Mouse (Mus musculus) megakaryocyte, adult 5-6 weeks (primary cell): Measurements from ENCODE around the gene Sertm1. TPM values are rescaled to one million over a fixed set of nuclear protein-coding genes. Genes with fewer than 3 reads are reported as not detected.

Source experiments
- ATAC-seq: 2 replicates; pipeline ENCODE4 v1.8.0; 2016; ENCODE audit warnings: mild to moderate bottlenecking, inconsistent platforms; ENCODE audit not compliant: poor library complexity, severe bottlenecking
- total RNA-seq, 2 experiments: library from RNA; stranded (forward) in 1 of 2; stranded (reverse) in 1 of 2; fragments of 153-499, 151-499 nt in 1 of 2; fragments of 221-1000, 200-1000 nt in 1 of 2; gene quantifications; 2 replicates each; pipeline versions ENCODE4 v1.2.3 to v1.2.4; 2015 to 2017

Sertm1 gene
- total RNA-seq (2015) = not detected in 2 replicates
- total RNA-seq (2017) = not detected in 2 replicates

GRCm38 (mm10) chr3:54915643-54916071 lies at the start of gene Sertm1:
Gene Sertm1 (minus strand): TSS chr3:54915887.
- ATAC-seq = no peak

DNA sequence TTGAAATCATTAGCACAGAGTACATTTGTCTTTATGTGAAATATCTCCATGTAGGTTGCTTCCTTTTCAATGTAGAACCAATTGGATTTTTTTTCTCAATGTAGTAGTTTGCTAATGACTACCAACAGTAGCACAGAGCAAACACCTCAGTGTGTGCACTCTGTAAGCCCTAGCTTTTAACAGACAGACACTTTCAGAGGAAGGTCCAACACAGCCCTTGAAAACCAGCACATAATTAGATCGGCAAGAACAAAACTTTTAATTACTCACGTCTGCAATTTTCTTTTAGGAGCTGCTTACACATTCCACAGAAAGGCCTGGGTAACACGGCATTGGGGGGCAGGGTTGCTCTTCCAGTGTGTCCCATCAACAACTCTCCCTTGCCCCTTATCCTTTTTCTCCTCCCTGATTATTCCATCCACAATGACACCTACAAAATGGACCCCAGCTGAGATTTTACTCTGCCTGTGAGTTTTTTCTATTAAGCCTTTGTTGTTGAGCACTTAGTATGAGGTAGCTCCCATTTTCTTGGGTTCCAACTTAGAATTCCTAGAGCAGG lies 49.3 kb upstream of the Sertm1 start:
- ATAC-seq = no peak

DNA sequence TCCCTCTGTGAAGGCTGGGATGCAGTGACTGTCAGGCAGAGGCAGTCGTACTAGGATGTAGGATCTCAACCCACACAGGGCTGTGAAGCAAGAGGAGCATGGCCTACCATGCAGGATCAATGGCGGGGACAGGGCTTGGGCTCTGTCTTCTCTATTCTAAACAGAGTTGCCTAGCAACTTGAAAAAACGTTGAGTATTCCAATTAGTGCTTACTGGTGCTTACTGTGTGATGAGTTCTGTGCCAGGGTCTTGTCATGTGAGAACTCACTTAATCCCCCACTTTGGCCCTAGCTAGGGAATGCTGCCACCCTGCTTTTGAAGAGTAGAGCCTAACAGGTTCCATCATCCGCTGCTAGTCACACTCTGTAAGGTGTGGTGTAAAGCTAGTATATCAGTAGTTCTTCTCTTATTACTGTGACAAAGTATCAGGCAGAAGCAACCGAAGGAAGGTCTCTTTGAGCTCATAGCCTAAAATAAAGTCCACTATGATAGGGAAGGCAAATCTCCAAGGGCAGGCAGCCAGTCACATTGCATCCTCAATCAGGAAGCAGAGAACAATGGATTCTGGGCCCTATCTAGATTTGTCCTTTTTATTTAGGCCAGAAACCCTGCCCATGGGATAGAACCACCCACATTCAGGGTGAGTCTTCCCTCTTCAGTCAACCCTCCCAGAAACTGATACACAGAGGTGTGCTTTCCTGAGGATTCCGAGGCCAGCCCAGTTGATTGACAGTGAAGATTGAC lies 27.6 kb upstream of the Sertm1 start:
- no peak for ATAC-seq

GRCm38 (mm10) chr3:54934535-54934934 lies 18.8 kb upstream of the Sertm1 start:
- no peak for ATAC-seq

GRCm38 (mm10) chr3:54932599-54932998 lies 16.9 kb upstream of the Sertm1 start:
- ATAC-seq = no peak

GRCm38 (mm10) chr3:54920425-54920824 lies 4.7 kb upstream of the Sertm1 start:
- ATAC-seq = no peak

DNA sequence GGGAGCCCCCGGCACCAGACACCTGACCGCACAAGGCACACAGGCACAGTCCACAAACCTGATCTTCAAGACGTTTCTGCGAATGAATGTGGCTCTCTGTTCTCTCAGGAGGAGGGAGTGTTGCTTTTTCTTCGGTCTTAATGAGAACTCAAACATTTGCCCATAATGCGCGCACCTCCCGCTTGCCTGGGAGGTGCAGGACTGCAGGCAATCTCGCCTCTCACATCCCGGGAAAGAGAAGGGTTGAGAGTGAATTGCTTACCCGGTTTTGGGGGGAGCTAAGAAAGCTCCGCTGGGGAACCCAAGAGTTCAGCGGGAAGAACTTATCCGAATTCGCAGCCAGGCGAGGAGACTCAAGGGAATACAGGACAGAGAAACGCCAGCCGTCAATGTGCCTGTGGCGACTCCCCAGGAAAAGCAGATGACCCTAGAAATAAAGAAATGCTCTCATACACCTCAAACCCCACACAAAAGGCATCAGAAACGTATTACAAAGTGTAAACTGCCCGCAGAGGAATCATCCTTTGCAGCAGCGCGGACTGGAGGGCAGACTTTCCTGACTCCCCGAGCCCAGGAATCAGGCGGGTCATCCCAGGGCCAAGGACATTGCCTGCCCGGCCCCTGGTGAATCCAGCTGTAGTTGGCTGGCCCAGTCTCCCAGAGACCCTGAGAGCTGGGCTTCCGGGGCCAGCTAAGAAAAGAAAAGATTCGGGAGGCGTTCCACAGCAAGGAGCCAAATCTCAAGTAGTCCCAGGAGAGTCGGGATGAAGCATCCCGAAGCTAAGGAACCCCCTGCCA lies 643 bp downstream of the Sertm1 start:
- no peak for ATAC-seq

DNA sequence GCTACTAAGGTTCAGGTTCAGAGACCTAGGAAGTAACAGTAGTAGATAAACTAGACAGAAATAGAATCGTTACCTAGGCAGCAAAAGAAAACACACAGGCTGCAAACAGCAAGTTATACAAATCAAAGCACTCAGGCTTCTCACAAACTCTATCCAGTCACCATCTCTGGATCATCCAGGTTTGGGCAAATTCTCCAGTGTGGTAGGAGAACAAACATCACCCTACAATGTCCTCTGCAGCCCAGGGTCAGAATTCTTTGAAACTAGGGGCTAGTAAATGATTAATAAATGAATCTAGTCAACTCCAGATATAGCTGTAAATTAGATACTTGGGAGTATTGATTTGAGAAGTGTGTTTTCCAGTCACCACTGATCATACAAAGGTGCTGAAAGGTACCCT lies 6.8 kb downstream of the Sertm1 start:
- no peak for ATAC-seq

GRCm38 (mm10) chr3:54897974-54898373 lies 17.7 kb downstream of the Sertm1 start:
- no peak for ATAC-seq

- ATAC-seq = no peak
These were observed 20.8 kb downstream of the Sertm1 start for GRCm38 (mm10) chr3:54894891-54895290.

DNA sequence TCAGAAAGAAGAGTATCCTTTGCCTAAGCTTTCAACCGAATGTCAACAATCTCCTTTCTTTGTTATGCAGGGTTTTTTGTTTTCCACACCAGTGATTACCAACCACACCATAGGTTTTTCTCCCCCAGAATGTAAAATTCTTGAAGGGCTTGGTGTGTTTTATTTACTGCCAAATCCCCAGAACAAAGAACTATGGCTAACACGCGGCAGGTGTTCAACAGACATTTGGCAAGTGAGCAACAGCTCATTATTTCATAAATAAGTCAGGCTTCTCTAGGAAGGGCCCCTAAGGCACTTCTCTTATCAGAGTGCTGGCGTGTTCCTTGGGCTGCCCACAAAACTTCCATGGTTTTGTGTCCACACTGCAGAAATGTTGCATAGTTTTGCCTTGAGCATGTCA lies 23.5 kb downstream of the Sertm1 start:
- ATAC-seq = no peak

- ATAC-seq = no peak
These were observed 29.2 kb downstream of the Sertm1 start for GRCm38 (mm10) chr3:54886501-54886900.

Other genes with a start within 250 kb of the Sertm1 start
- 60.1 and 66.0 TPM in 2 replicates for gene Supt20, start 223.1 kb downstream of the Sertm1 start, total RNA-seq (2015)
- gene Supt20, start 223.1 kb downstream of the Sertm1 start, total RNA-seq (2017) = 39.4 and 40.6 TPM in 2 replicates
- not detected in 2 replicates for gene Gm21958, start 201.5 kb downstream of the Sertm1 start, total RNA-seq (2015)
- not detected in 2 replicates for gene Gm21958, start 201.5 kb downstream of the Sertm1 start, total RNA-seq (2017)
- 118 and 124 TPM in 2 replicates for gene Exosc8, start 180.5 kb downstream of the Sertm1 start, total RNA-seq (2015)
- 126 and 153 TPM in 2 replicates for gene Exosc8, start 180.5 kb downstream of the Sertm1 start, total RNA-seq (2017)
- gene Alg5, start 180.3 kb downstream of the Sertm1 start, total RNA-seq (2015) = 41.2 and 45.8 TPM in 2 replicates
- gene Alg5, start 180.3 kb downstream of the Sertm1 start, total RNA-seq (2017) = 19.2 and 21.1 TPM in 2 replicates
- gene Smad9, start 160.3 kb downstream of the Sertm1 start, total RNA-seq (2015) = not detected in 2 replicates
- not detected in 2 replicates for gene Smad9, start 160.3 kb downstream of the Sertm1 start, total RNA-seq (2017)
- 47.3 and 53.8 TPM in 2 replicates for gene Rfxap, start 108.1 kb downstream of the Sertm1 start, total RNA-seq (2015)
- gene Rfxap, start 108.1 kb downstream of the Sertm1 start, total RNA-seq (2017) = 42.0 and 58.7 TPM in 2 replicates
- gene Ccna1, start 139.6 kb upstream of the Sertm1 start, total RNA-seq (2015) = not detected in 2 replicates
- gene Ccna1, start 139.6 kb upstream of the Sertm1 start, total RNA-seq (2017) = not detected in 2 replicates
- 6.0 and 7.0 TPM in 2 replicates for gene Spg20, start 196.2 kb upstream of the Sertm1 start, total RNA-seq (2015)
- gene Spg20, start 196.2 kb upstream of the Sertm1 start, total RNA-seq (2017) = 8.3 and 10.1 TPM in 2 replicates
- gene Ccdc169, start 221.5 kb upstream of the Sertm1 start, total RNA-seq (2015) = not detected in 2 replicates
- not detected in 2 replicates for gene Ccdc169, start 221.5 kb upstream of the Sertm1 start, total RNA-seq (2017)